Mouse (Mus musculus): Measurements from ENCODE around the gene Olfr1445.

DNA sequence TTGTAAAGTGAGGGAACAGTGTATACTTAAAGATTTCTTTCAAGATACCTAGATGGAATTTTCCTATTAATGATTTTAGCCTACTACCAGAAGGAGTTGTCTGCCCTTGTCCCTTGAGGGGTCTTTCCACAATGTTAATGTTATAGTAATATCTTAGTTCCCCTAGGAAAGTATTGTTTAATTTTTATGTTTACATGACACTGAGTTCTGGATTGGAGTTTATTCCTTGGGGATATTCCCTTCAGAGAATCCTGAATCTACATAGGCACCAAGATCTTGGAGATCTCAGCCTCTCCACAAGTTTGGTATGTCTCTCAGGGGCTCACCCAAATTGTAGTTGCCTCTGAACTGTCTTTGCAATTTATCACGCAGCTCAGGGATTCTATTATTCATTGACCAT is 26.7 kb upstream of the Olfr1445 start, which contains the start of gene Olfr1444:
- TF ChIP-seq CTCF (IDR thresholded peaks at IDR 0.05; ENCODE audit: extremely low read depth, insufficient read depth, insufficient read length, insufficient replicate concordance) = no peak
- TF ChIP-seq POLR2A (IDR thresholded peaks at IDR 0.05; ENCODE audit: low read depth, low read length) = no peak

All from spleen, adult 2 months (tissue).